Mouse (Mus musculus) cerebellum, postnatal 25 days (tissue): ENCODE data around the gene Emb.

ENCODE experiments used
- DNase-seq, 2 experiments: peaks; one replicate each; pipeline ENCODE4 v3.0.0; 2021; ENCODE audit warnings: mixed read lengths in 2 of 2

Emb gene

GRCm38 (mm10) chr13:117220501-117221321 lies 12.4 kb downstream of the Emb start, which contains the start of gene Gm17509:
Gm17509 (minus strand) TSS chr13:117221075.
- DNase-seq, result peak; percentile 86 to 90

- no peak for DNase-seq
These were observed 14.8 kb downstream of the Emb start for GRCm38 (mm10) chr13:117223125-117223524.

- DNase-seq, result peak in 1 of 2 experiments; percentile 26
These were observed 16.6 kb downstream of the Emb start for GRCm38 (mm10) chr13:117224901-117225300.

GRCm38 (mm10) chr13:117225561-117225960 lies 17.2 kb downstream of the Emb start:
- peak; percentile 62 to 73 for DNase-seq

GRCm38 (mm10) chr13:117230371-117231110 lies 22.2 kb downstream of the Emb start:
- DNase-seq, result no peak

GRCm38 (mm10) chr13:117233808-117234207 lies 25.5 kb downstream of the Emb start:
- no peak for DNase-seq

GRCm38 (mm10) chr13:117234486-117234885 lies 26.1 kb downstream of the Emb start:
- DNase-seq, result no peak

- DNase-seq, result peak; percentile 73 to 76
These were observed 27.3 kb downstream of the Emb start for GRCm38 (mm10) chr13:117235530-117236212.

GRCm38 (mm10) chr13:117237111-117237510 lies 28.8 kb downstream of the Emb start:
- no peak for DNase-seq

- no peak for DNase-seq
These were observed 33.7 kb downstream of the Emb start for GRCm38 (mm10) chr13:117242063-117242462.

GRCm38 (mm10) chr13:117242621-117243020 lies 34.3 kb downstream of the Emb start:
- no peak for DNase-seq

GRCm38 (mm10) chr13:117260704-117261103 lies 52.4 kb downstream of the Emb start:
- DNase-seq, result no peak

GRCm38 (mm10) chr13:117266156-117266555 lies 57.8 kb downstream of the Emb start:
- no peak for DNase-seq

GRCm38 (mm10) chr13:117267963-117268362 lies 59.6 kb downstream of the Emb start:
- no peak for DNase-seq

GRCm38 (mm10) chr13:117284036-117284435 lies 75.7 kb downstream of the Emb start:
- no peak for DNase-seq

- DNase-seq, result peak in 1 of 2 experiments; percentile 18
These were observed 78.6 kb downstream of the Emb start for GRCm38 (mm10) chr13:117286939-117287338.

GRCm38 (mm10) chr13:117287400-117287799 lies 79.1 kb downstream of the Emb start:
- DNase-seq, result no peak

- peak; percentile 72 to 86 for DNase-seq
These were observed 81.3 kb downstream of the Emb start for GRCm38 (mm10) chr13:117289494-117290270.

- DNase-seq, result peak; percentile 85 to 89
These were observed 103.3 kb downstream of the Emb start for GRCm38 (mm10) chr13:117311446-117312225.
